Mouse (Mus musculus) heart, embryonic 16.5 days (tissue): ENCODE results near the gene Samd15. TPM values are rescaled to one million over a fixed set of nuclear protein-coding genes. Genes with fewer than 3 reads are reported as not detected.
"Not testable (repeated sequence)": the region's sequence is repeated elsewhere in the genome, so short reads cannot be mapped to it uniquely, and the experiment has no call there.

Source experiments
- ATAC-seq: fragments of 200-750 bp; cut with Nextera tagmentation; replicated peaks from 2 replicates; pipeline ENCODE4 v1.8.0; 2017; ENCODE audit warnings: moderate number of reproducible peaks; ENCODE audit not compliant: insufficient read depth, low FRiP score; ENCODE audit errors: extremely low read depth
- H3K27ac ChIP-seq: fragments of 300-500 bp; sonication (generic); 2 replicates; pipeline ENCODE4 v1.5.1; 2014; ENCODE audit warnings: mild to moderate bottlenecking, low read length, control low read depth, moderate library complexity
- H3K27me3 ChIP-seq: fragments of 300-500 bp; sonication (generic); 2 replicates; pipeline ENCODE4 v1.6.1; 2014; ENCODE audit warnings: low read length, mixed read lengths; ENCODE audit not compliant: control insufficient read depth, insufficient read depth
- H3K36me3 ChIP-seq: fragments of 300-500 bp; sonication (generic); 2 replicates; pipeline ENCODE4 v1.6.1; 2014; ENCODE audit not compliant: control insufficient read depth, insufficient read depth
- H3K4me1 ChIP-seq: fragments of 300-500 bp; sonication (generic); 2 replicates; pipeline ENCODE4 v1.6.1; 2014; ENCODE audit warnings: low read length, mixed read lengths; ENCODE audit not compliant: control insufficient read depth, insufficient read depth
- H3K4me2 ChIP-seq: fragments of 300-500 bp; sonication (generic); 2 replicates; pipeline ENCODE4 v1.6.1; 2014; ENCODE audit warnings: low read depth, mild to moderate bottlenecking, control low read depth, low read length
- H3K4me3 ChIP-seq: fragments of 300-500 bp; sonication (generic); 2 replicates; pipeline ENCODE4 v1.5.1; 2014; ENCODE audit warnings: mild to moderate bottlenecking, control low read depth, low read length
- H3K9ac ChIP-seq: fragments of 300-500 bp; sonication (generic); 2 replicates; pipeline ENCODE4 v1.6.1; 2014; ENCODE audit warnings: low read length, control low read depth
- H3K9me3 ChIP-seq: fragments of 300-500 bp; sonication (generic); replicated peaks from 2 replicates; pipeline ENCODE4 v1.6.1; 2016; ENCODE audit warnings: low read length; ENCODE audit not compliant: control insufficient read depth
- WGBS: fragments of 180-500 bp; shearing (Covaris S2); extraction: QIAGEN DNeasy Blood & Tissue Kit; methylation state at CpG from one replicate; pipeline ENCODE4 v1.1.7; 2014; 5-methylcytosine and 5-hydroxymethylcytosine counted together
- polyA plus RNA-seq: library from polyadenylated mRNA; unstranded; fragments of >200 nt; fragmentation: Nextera tagmentation; extraction: Ambion mirVana; gene quantifications from 2 replicates; pipeline ENCODE4 v1.2.1, GENCODE M21; 2015

Samd15 gene
- polyA plus RNA-seq, 1 experiment from 2014 or later = 0.72 TPM

- Histone ChIP-seq H3K4me2 (no peak overlapping the region), H3K27me3 (no peaks in the 10 kb centered on the region), H3K9me3 (no peaks in the 10 kb centered on the region), H3K4me1 (peaks cover 4% of the 10 kb centered on the region; the same call in 1 of the 2 replicates), H3K36me3 (no peaks in the 10 kb centered on the region), H3K27ac (no peak overlapping the region), H3K4me3 (no peak overlapping the region), H3K9ac (no peak overlapping the region)
- WGBS = 44% methylated on average over 1 of the region's 1 CpGs
- ATAC-seq = no peak
These were observed 4.5 kb upstream of the Samd15 start for GRCm38 (mm10) chr12:87195069-87195468.

GRCm38 (mm10) chr12:87196310-87196709 is 3.2 kb upstream of the Samd15 start:
- Histone ChIP-seq H3K27ac (no peak overlapping the region), H3K4me3 (no peak overlapping the region), H3K27me3 (no peaks in the 10 kb centered on the region), H3K4me1 (peaks cover 4% of the 10 kb centered on the region; the same call in 1 of the 2 replicates), H3K9me3 (no peaks in the 10 kb centered on the region), H3K4me2 (no peak overlapping the region), H3K36me3 (no peaks in the 10 kb centered on the region), H3K9ac (no peak overlapping the region)
- no peak for ATAC-seq

GRCm38 (mm10) chr12:87198792-87199191 is 731 bp upstream of the Samd15 start:
- no peak for ATAC-seq

GRCm38 (mm10) chr12:87199973-87200586 is 557 bp downstream of the Samd15 start, which contains the start of gene Tmed8:
Gene Tmed8, minus strand, starts transcription at chr12:87200454.
- ATAC-seq = peak; percentile 94
- Histone ChIP-seq H3K4me3 (peak within 1 kb of the TSS; percentile 81), H3K27me3 (no peaks in the 10 kb centered on the region), H3K4me1 (peaks cover 4% of the 10 kb centered on the region; the same call in 1 of the 2 replicates), H3K9ac (peak within 1 kb of the TSS; percentile 88), H3K9me3 (no peaks in the 10 kb centered on the region), H3K4me2 (peak within 1 kb of the TSS; percentile 95), H3K36me3 (no peaks in the 10 kb centered on the region), H3K27ac (peak within 1 kb of the TSS; percentile 51)
- under 1% methylated on average over 64 of the region's 70 CpGs for WGBS

More at GRCm38 (mm10) chr12:87198792-87199191, 731 bp upstream of the Samd15 start:
- WGBS = 56% methylated on average over 6 of the region's 6 CpGs
- H3K4me2 ChIP-seq = peak overlapping the region; percentile 95
- H3K4me1 ChIP-seq = peaks cover 4% of the 10 kb centered on the region; the same call in 1 of the 2 replicates
- no peak overlapping the region; the same call in 1 of the 2 replicates for H3K9ac ChIP-seq
- no peaks in the 10 kb centered on the region for H3K36me3 ChIP-seq
- no peaks in the 10 kb centered on the region for H3K27me3 ChIP-seq
- H3K9me3 ChIP-seq = no peaks in the 10 kb centered on the region
- no peak overlapping the region for H3K27ac ChIP-seq
- peak overlapping the region; percentile 81 for H3K4me3 ChIP-seq

GRCm38 (mm10) chr12:87201694-87202093 is 2.2 kb downstream of the Samd15 start:
- Histone ChIP-seq H3K4me3 (no peak overlapping the region), H3K27ac (no peak overlapping the region), H3K27me3 (no peaks in the 10 kb centered on the region), H3K4me2 (no peak overlapping the region), H3K36me3 (no peaks in the 10 kb centered on the region), H3K9me3 (no peaks in the 10 kb centered on the region), H3K9ac (no peak overlapping the region), H3K4me1 (peaks cover 4% of the 10 kb centered on the region; the same call in 1 of the 2 replicates)
- WGBS = 63% methylated on average over 5 of the region's 5 CpGs
- no peak for ATAC-seq

- 82% methylated on average over 5 of the region's 5 CpGs for WGBS
- not testable (repeated sequence) for H3K9ac ChIP-seq
These were observed 6.3 kb downstream of the Samd15 start for GRCm38 (mm10) chr12:87205789-87206188.

GRCm38 (mm10) chr12:87212844-87213606 is 13.5 kb downstream of the Samd15 start:
- WGBS = 53% methylated on average over 2 of the region's 2 CpGs

More at GRCm38 (mm10) chr12:87205789-87206188, 6.3 kb downstream of the Samd15 start:
- not testable (repeated sequence) for H3K27me3 ChIP-seq, H3K36me3 ChIP-seq, ATAC-seq, H3K9me3 ChIP-seq, H3K27ac ChIP-seq, H3K4me1 ChIP-seq, H3K4me3 ChIP-seq, H3K4me2 ChIP-seq

GRCm38 (mm10) chr12:87216053-87216452 is 16.5 kb downstream of the Samd15 start:
- Histone ChIP-seq H3K27me3 (no peaks in the 10 kb centered on the region), H3K9me3 (no peaks in the 10 kb centered on the region), H3K27ac (no peak overlapping the region), H3K4me3 (no peak overlapping the region), H3K4me1 (peaks cover 3% of the 10 kb centered on the region; the same call in 1 of the 2 replicates), H3K4me2 (no peak overlapping the region), H3K9ac (no peak overlapping the region), H3K36me3 (no peaks in the 10 kb centered on the region)
- 70% methylated on average over 2 of the region's 2 CpGs for WGBS
- no peak for ATAC-seq

More at GRCm38 (mm10) chr12:87212844-87213606, 13.5 kb downstream of the Samd15 start:
- Histone ChIP-seq H3K4me1 (no peaks in the 10 kb centered on the region), H3K4me3 (no peak overlapping the region), H3K4me2 (no peak overlapping the region), H3K27me3 (no peaks in the 10 kb centered on the region), H3K27ac (no peak overlapping the region), H3K9me3 (no peaks in the 10 kb centered on the region), H3K9ac (no peak overlapping the region), H3K36me3 (no peaks in the 10 kb centered on the region)
- ATAC-seq = no peak

- H3K4me1 ChIP-seq = peaks cover 3% of the 10 kb centered on the region; the same call in 1 of the 2 replicates
- H3K4me2 ChIP-seq = no peak overlapping the region
- no peaks in the 10 kb centered on the region for H3K9me3 ChIP-seq
- no peak overlapping the region for H3K27ac ChIP-seq
- H3K27me3 ChIP-seq = no peaks in the 10 kb centered on the region
- H3K4me3 ChIP-seq = no peak overlapping the region
- no peak overlapping the region for H3K9ac ChIP-seq
- no peaks in the 10 kb centered on the region for H3K36me3 ChIP-seq
- ATAC-seq = no peak
These were observed 18.1 kb downstream of the Samd15 start for GRCm38 (mm10) chr12:87217596-87217995.
